Mouse (Mus musculus) left cerebral cortex, postnatal 25 days (tissue): ENCODE measurements around the gene Phf12. TPM values are rescaled to one million over a fixed set of nuclear protein-coding genes. Genes with fewer than 3 reads are reported as not detected.

Experiments used
- DNase-seq, 2 experiments: peaks; one replicate each; pipeline ENCODE4 v3.0.0; 2022; ENCODE audit warnings: low spot score in 2 of 2, mixed read lengths in 1 of 2
- intact Hi-C: fragments of 180-260 bp; cut with DNase I; formaldehyde crosslinking; loops from one replicate; pipeline ENCODE4 v1.15.1; 2025
- total RNA-seq, 2 experiments: library from RNA; stranded (reverse); gene quantifications; 2 replicates each; pipeline ENCODE4 v1.2.3; 2021

Gene Phf12
- 10 to 100 TPM; 50.5 to 51.4 TPM for total RNA-seq

DNA sequence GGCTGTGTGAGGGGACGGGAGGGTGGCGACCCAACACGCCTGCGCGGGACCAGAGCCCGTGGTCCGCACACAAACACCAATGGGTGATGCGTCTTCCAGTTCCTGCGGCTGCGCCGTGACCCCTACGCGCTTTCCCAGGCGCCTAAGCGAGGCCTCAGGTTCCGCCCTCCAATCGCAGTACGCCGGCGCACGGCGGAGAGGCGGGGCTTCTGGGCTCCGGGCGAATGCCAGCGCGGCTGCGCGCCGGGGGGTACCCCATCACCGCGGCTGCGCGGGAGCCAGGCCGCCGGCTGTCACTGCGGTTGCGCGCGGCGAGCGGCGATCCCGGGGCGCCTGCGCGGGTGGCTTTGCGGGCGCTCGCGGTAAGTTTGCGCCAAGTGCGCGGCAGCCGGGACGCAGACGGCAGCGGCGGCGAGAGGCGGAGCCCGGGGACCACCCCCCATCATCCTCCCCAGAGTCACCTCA, at the start of gene Phf12:
Gene Phf12, plus strand, starts transcription at position 314 of the 465 bp plus-strand sequence.
- peak; percentile 100 for DNase-seq
- intact Hi-C loops, result no loop called here

DNA sequence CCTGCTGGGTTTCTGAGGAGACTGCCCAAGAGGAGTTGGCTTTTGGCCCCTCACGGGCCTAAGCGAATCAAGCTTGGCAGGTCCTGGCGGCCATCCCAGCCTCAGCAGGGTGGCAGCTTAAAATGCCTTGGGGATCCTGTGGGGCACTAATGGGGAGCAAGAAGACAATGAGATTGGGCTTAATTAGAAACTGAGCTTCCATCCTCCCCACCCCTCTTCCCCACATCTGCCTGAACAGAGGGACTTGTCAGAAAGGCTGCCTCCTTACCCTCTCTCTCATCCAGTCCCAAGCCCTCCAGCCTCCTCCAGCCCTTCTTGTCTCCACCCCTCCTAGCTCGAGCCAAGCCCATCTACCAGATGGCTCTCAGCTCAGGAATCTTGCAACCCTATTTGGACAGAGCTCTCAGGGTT, 48.4 kb upstream of the Phf12 start:
- intact Hi-C loops, result no loop called here
- no peak for DNase-seq

DNA sequence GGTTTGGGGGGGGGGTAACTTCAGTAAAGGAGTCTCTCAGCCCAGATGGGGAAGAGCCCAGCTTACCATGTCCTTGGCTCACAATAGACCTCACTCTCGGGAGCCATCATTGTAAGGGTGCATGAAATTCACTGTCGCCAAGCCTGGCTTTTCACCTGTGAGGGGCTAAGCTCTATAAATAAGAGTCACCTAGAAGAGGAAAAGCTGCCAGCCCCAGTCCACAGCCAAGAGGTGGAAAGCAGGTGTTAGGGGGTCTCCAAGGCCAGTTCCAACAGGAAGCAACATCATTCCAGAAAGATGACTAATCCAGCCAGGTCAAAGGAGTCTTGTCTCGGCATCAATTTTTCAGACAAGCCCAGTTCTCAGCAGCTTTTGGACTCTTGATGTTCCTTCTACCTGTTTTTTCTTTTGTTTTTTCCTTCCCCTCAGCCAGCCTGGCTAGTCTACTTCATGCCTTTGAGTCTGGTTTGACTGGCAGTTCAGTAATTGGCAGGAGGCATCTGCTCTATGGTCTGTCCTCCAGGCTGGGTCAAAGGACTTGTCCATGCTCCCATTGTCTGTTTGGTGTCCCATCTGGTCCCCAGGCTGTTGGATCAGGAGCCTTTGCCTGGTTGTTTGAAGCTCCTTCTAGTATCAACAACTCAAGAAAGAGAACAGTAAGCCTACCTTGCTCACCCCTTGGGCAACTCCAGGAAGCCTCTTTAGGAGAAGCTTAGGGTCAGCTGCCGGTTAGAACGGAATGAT, 47.8 kb upstream of the Phf12 start:
- no peak for DNase-seq
- intact Hi-C loops, result no loop called here

DNA sequence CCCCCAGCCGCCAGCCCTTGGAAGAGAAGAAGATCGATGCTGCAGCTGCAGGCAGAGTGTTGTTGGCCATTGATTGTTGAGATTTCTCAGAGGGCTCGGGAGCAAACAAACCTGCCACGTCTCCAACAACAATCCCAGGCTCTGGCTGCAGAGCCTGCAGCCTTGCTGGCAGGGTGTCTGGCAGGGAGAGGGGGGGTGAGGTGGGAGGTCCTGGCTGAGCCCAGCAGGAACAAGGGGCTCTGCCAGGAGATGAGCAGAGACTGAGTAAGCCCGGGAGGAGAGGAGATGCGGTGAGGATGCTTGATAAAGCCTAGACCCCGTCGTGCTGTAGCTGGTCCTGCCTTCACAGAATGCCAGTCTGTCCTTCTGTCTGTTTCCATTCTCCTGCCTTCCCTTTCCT, 45.7 kb upstream of the Phf12 start:
- DNase-seq, result no peak
- intact Hi-C loops, result no loop called here

DNA sequence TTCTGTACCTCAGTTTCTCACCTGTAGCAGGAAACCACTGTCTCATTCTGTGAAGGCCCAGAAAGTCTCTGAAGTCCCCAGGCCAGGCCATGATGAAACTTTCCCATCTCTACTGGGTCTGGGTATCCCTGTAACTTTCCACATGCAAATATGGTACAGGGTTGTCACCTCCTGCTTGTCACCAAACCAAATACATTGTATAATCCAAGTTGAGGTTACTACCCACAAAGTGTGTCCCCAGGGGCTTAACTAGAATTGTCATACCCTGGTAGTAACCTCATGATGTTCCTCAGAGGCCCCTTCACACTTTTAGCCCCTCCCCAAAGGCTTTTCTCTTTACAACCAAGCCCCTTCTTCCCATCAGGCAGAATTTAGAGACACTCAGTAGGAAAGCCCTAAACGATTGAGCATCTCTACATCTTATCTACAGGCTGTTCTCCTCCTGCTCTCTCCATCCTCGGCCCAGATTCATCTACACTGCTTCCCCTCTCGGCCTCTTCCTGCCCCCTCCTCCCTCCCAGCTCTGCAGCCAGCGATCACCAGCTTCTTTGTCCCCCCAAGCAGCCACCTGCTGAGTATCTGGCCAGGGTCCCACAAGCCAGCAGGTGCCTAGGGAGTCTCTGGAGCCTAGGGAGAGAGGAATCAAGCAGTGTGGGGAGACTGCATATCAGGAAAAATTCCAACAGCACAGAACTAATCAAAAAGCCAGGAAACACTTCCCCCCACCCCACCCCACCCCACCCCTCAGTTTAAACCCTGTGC, 44.7 kb upstream of the Phf12 start:
- no peak for DNase-seq
- intact Hi-C loops, result no loop called here

DNA sequence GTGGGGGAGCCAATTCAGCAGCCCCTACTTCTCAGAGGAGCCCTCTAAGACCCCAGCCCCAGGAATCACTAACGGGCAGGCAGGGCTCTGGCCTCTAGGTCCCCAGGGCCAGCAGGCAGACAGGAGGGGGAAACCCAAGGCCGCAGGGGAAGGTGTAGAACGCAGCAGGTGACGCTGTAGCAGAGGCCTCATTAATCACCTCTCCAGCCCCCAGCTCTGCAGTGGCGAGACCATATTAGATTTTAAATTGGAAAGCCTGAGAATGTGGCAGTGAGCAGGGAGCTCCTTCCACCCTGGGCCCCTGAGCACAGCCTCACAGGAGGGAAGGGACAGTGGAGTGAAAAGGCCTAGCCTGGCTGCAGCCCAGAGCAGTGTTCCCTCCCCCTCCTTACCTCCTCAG, 40.3 kb upstream of the Phf12 start:
- DNase-seq, result no peak
- intact Hi-C loops, result no loop called here

DNA sequence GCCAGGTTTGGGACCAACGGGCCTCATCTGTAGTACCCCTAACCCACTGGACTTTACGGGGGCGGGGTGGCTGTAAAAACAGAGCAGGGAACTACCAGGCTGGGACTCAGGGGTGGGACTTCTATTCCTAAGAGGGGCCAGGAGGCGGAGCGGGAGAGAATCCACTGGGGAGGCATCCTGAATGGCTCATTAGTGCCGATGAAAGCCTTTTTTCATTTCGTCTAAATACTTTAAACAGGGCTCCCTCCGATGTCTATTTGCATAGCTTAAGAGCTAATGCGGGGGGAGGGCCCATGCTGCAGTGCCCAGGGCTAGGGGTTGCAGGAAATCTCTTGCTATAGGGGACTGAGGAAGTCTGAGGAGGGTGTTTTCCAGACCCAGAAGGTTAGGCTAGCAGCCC, 34.7 kb upstream of the Phf12 start:
- intact Hi-C loops, result no loop called here

DNA sequence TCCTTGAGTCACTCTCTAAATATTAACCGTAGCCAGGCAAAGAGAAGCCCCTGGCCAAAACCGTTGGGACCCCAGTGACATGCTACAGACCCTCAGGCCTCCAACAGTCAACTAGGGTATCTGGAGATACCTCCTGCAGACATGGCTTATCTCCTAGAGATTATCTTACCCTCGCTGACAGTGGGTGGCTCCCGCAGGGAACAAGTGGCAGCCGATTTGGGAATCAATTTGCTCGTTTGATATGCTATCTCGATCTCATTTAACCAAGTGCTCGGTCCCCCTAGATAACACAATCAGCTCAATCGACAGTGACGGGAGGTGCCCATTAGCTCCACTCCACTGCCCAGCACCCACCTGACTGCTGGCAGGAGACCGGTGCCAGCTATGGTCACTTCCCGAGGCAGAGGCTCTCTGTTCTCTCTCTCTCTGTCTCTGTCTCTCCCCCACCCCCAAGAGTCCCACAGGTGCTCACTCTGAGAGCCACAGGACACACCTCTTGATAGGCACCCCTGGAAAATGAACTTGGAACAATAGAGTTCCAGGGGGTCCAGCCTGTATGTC, 32.3 kb upstream of the Phf12 start:
- intact Hi-C loops, result loop anchor here (5.0 kb wide), 1 partner anchor 48 kb away; no protein-coding TSS in a partner anchor
- DNase-seq, result no peak

More for the DNA sequence above, 34.7 kb upstream of the Phf12 start:
- DNase-seq, result no peak

DNA sequence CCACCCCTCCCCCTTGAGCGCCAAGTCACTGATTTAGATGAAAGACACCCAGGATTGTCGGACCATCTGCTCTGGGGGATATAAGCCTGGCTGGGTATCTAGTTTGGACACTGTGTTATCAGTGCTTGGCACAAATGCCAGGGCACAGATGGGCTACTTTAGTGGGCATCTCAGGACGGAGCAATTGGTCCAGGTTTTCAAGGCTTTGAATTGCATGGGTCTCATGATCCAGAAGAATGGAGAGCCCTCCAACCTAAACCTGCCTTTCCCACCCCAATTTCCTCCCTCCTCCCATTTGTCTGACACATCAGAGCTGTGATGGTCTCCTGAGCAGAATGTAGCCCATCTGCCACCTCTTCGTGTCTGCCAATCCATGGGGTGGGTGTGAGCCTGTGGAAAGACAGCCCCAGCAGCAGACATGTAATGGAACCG, 31.7 kb upstream of the Phf12 start:
- intact Hi-C loops, result loop anchor here (5.0 kb wide), 1 partner anchor 49 kb away; no protein-coding TSS in a partner anchor
- DNase-seq, result peak; percentile 60 to 85

DNA sequence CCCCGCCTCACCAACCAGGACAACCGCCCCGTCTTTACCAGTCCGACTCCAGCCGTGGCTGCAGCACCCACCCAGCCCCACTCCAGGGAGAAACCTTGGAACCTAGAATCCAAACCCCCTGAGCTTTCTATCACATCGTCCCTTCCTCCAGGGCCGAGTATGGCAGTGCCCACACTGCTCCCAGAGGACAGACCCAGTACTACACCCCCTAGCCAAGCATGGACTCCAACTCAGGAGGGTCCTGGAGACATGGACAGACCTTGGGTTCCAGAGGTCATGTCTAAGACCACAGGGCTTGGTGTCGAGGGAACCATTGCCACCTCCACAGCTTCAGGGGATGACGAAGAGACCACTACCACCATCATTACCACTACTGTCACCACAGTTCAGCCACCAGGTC, 28.9 kb upstream of the Phf12 start:
- DNase-seq, result no peak
- intact Hi-C loops, result loop anchor here (5.0 kb wide), 1 partner anchor 51 kb away; no protein-coding TSS in a partner anchor

DNA sequence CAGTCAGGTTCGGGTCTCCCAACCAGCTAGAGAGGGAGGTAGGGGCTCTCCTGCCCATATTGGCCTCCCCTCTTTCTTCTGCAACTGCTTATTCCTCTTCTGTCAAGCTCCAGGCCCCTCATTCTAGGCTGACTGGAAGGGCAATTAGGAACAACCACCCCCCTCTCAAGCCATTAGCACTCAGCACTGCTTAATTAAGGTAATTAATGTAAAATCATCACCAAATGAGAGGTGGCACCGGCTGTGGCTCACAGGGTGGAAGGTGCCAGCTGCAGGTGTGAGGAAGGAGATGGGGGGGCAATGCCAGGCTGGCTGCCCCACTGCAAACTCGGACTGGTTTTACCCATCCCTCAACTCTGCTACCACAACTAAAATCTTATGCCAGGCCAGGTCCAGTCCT, 26.1 kb upstream of the Phf12 start:
- no peak for DNase-seq
- intact Hi-C loops, result no loop called here

DNA sequence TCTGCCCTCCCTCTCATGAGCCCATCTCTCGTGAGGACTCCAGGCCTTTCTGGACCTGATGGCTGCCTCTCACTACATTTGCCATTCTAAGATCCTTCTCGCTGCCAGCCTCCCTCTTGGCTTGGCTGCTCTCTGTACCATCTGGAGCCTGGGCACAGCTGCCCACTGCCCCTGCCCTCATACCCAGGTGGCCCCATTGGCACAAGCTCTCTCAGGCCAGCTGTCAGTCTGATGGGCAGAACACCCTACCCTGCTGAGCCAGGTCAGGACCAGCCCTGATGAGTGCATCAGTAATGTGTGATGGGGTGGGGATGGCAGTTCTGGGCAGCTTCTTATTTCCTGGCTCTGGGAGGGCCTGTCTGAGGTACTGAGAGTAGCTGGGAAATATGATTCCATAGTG, 24.3 kb upstream of the Phf12 start:
- intact Hi-C loops, result no loop called here
- no peak for DNase-seq

DNA sequence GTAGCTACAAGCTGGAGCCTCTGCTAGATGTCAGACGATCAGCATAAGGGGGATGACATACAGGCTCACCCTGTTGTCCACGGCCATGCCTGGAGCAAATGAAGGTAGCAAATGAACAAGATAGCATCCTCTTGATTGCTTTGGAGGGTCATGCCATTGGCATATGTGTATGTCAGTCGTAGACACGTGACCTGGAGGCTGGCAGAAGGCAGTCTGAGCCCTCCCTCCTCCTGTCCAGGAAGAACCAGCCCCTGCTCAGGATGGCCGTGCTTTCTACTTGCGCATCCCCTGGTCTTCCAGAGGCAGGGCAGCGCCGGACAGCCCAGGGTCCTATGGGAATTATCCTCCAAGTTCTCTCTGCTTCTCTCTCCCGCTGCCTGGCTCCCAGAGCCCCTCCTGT, 23.6 kb upstream of the Phf12 start:
- intact Hi-C loops, result no loop called here
- DNase-seq, result no peak

DNA sequence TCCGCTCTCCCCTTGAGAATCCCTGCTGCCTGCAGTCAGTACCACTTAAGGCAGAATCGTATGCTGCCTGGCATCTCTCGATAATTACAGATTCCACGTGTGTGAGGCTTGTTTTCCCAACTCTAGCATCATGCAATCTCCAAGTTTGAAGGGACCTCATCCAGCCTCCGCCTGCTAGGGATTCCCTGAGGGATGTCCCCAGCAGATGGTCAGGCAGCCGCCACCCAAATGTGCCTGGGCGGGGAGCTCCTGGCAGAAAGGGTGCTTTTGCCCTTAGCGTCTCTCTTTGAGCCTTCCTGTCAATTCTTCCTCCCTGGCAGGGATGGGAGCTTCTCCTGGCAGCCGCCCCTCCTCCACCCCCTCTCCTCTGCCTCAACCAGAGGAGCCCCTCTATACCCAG, 22.4 kb upstream of the Phf12 start:
- peak; percentile 73 to 88 for DNase-seq
- intact Hi-C loops, result no loop called here

DNA sequence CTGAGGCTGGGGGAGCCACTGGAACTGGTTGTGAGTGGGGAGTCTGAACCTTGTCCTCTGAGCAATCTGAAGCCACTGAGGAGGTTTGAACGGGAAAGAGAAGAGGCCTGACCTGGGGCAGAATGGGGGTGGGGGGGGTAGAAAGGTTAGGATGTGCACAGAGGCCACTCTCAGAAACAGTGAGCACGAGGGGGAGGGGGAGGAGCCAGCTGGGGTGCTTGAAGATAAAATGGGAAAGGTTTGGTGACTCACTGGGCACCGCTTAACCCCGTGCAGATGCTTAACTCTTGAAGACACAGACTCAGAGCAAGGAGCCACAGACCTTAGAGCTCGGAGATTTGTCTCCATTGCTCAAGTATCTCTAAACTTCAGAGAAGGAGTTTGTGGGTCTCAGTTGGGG, 21.7 kb upstream of the Phf12 start:
- no peak for DNase-seq
- intact Hi-C loops, result no loop called here

DNA sequence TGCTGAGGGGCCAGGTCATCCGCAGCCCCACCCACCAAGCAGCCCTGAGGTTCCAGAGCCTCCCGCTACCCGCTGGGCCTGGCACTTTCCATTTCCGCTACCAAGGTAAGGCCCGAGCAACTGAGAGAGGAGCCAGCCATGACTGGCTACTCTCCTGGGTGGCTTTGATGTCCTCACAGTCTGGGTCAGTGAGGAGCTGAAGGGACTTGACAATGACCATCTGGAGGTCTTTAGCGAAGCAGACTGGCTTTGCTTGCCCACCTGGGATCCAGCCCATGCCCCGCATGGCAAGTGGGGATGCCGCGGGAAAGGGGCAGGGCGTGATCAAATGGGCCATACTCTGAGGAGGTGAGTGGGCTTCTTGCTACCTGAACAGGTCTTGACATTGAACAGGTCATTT, 19.6 kb upstream of the Phf12 start:
- intact Hi-C loops, result no loop called here
- DNase-seq, result no peak

DNA sequence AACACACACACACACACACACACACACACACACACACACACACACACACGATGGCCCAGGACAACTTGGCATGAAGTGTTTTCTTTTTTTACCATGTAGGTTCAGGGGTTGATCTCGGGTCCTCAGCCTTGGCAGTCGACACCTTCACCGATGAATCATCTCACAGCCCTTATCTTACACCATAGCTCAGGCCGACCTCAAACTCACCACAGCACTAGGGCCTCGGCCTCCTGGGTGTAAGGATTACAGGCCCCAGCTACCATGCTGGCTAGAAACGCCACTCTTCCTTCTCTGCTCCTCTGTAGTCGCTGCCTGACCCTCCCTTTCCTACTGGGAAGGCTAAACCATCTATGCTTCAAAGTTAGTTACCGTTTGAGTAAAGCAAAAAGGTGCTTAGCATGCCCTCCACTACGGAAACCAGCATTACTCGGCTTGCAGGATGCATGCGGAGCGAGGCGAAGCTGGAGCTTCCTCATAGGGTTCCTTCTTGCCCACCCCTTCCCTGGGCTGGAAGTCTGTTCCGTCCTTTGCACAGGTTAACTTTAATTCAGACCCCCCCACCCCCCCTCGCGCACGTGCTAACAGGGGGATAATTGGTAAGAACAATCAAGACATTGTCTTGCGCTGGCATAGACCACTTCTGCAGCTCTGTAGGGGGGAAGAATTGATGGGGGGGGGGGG, 18.0 kb upstream of the Phf12 start:
- intact Hi-C loops, result no loop called here
- no peak for DNase-seq

DNA sequence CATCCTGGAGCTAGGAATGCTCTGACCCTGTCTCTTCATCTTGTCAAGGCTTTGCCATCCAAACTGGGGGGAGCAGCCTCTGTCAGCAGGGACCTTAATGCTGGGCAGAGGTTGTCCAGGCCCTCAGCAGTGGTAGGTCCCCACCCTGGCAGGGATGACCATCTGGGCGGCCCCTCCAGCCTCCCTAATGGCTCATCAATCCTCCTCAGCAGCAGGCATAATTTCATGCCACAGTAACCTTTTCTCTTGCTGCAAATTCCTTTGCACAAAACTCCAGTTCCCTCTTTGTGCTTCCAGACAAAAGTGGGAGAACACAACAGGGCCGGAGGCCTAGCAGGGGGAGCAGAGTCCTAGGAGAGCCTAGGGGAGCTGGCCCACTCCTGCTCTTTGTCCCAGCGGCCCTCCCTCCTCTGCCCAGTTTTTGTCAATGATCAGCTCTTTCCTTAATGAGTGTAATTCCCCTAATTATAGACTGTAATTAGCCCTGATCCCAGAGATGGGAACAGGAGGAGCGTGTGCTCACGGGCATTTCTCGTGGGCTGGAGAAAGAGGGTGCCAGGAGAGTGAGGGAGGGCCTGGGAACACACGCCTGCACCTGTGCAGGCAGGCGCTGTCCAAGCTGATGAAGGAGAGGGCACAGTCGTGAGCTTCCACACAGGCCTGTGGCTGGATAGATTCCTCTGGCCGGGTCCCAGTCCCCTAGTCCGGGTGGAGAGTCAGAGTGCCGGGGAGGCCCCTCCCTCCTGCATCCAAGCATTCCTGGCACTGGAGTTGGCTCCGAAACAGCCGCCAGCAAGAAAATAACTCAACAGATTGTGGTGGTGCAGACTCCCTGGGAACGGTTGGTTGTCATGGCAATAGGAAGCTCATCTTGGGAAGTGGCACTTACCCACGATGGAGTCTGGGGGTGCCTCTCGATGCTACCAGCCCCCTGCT, 17.2 kb upstream of the Phf12 start:
- DNase-seq, result peak; percentile 85 to 95
- intact Hi-C loops, result no loop called here

DNA sequence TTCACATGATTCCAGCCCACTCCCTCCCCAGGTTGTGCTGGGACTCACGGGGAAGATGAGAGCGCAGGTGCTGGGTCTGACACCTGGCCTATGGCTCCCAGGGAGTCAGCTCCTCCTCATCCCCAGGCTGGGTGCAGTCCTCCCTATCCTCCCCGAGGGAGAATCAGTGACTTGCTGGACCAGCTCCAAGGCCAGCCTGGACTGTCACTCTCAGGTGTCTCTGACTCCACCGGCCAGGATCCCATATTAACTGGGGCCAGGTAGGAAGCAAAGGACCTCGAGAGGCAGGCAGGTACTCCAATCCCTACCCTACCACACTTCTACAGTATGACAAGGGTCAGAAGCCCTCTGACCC, 16.5 kb upstream of the Phf12 start:
- DNase-seq, result no peak
- intact Hi-C loops, result no loop called here
